Mouse (Mus musculus): ENCODE measurements around the gene Polr2g.

- TF ChIP-seq POLR2A (IDR thresholded peaks at IDR 0.05; ENCODE audit: control insufficient read depth, low read depth, low read length) (no peak), CTCF (IDR thresholded peaks at IDR 0.05; ENCODE audit: control insufficient read depth, insufficient read depth, insufficient replicate concordance, low read depth, low read length) (no peak)
Observed at GRCm38 (mm10) chr19:8829660-8830059, 31.3 kb upstream of the Polr2g start, which contains the start of gene AC129217.1.

All from testis, adult 2 months (tissue).